Mouse (Mus musculus) MEL (cell line): Measurements from ENCODE around the gene Med13. TPM values are rescaled to one million over a fixed set of nuclear protein-coding genes. Genes with fewer than 3 reads are reported as not detected.

ENCODE experiments used
- DNase-seq: peaks from one replicate; pipeline ENCODE4 v3.0.0; 2011; ENCODE audit warnings: low read depth, low spot score
- H3K27ac ChIP-seq: 2 replicates; pipeline ENCODE4 v1.5.1; 2012; ENCODE audit warnings: low read depth, mild to moderate bottlenecking, control low read depth, low read length, moderate library complexity; ENCODE audit not compliant: control insufficient read depth
- H3K27me3 ChIP-seq, 2 experiments: fragments of 150-350 bp in 1 of 2; sonication (generic) in 1 of 2; 2 replicates each; pipeline ENCODE4 v1.6.1; 2012; ENCODE audit warnings: low read length in 2 of 2, mild to moderate bottlenecking in 2 of 2, improper control_type of control experiment in 1 of 2, moderate library complexity in 1 of 2; ENCODE audit not compliant: insufficient read depth in 2 of 2, control insufficient read depth in 1 of 2
- H3K36me3 ChIP-seq, 2 experiments: 2 replicates each; pipeline ENCODE4 v1.6.1; 2012 to 2014; ENCODE audit warnings: low read length in 2 of 2, improper control_type of control experiment in 1 of 2, inconsistent platforms in 1 of 2, mild to moderate bottlenecking in 1 of 2; ENCODE audit not compliant: insufficient read depth in 2 of 2, control insufficient read depth in 1 of 2
- H3K4me1 ChIP-seq, 2 experiments: fragments of 150-350 bp in 1 of 2; sonication (generic) in 1 of 2; 2 replicates each; pipeline ENCODE4 v1.6.1; 2012; ENCODE audit warnings: low read length in 2 of 2, improper control_type of control experiment in 1 of 2, mild to moderate bottlenecking in 1 of 2; ENCODE audit not compliant: insufficient read depth in 2 of 2, control insufficient read depth in 1 of 2
- H3K4me3 ChIP-seq, 2 experiments: fragments of 150-350 bp in 1 of 2; sonication (generic) in 1 of 2; 2 replicates each; pipeline ENCODE4 v1.5.1; 2012; ENCODE audit warnings: low read depth in 2 of 2, low read length in 2 of 2, mild to moderate bottlenecking in 2 of 2, moderate library complexity in 2 of 2, control low read depth in 1 of 2, improper control_type of control experiment in 1 of 2; ENCODE audit not compliant: control insufficient read depth in 1 of 2, insufficient read depth in 1 of 2
- H3K79me2 ChIP-seq: 2 replicates; pipeline ENCODE4 v1.6.1; 2012; ENCODE audit warnings: mild to moderate bottlenecking, low read length, moderate library complexity; ENCODE audit not compliant: control insufficient read depth, poor library complexity, insufficient read depth
- H3K9ac ChIP-seq: 2 replicates; pipeline ENCODE4 v1.6.1; 2012; ENCODE audit warnings: low read depth, mild to moderate bottlenecking, control low read depth, low read length, moderate library complexity; ENCODE audit not compliant: control insufficient read depth, poor library complexity, severe bottlenecking
- H3K9me3 ChIP-seq: fragments of 150-350 bp; sonication (generic); replicated peaks from 2 replicates; pipeline ENCODE4 v1.6.1; 2012; ENCODE audit warnings: mild to moderate bottlenecking, low read length, improper control_type of control experiment, moderate library complexity; ENCODE audit not compliant: insufficient read depth
- CHD2 ChIP-seq: IDR thresholded peaks from 2 replicates; pipeline ENCODE4 v1.6.1; 2011; ENCODE audit warnings: low read length, improper control_type of control experiment
- CTCF ChIP-seq, 3 experiments: IDR thresholded peaks in 2 of 3; conservative IDR thresholded peaks in 1 of 3; 2 replicates each; pipeline ENCODE4 v1.5.1; 2011 to 2012; ENCODE audit warnings: low read length in 3 of 3, low read depth in 2 of 3, mild to moderate bottlenecking in 2 of 3, improper control_type of control experiment in 1 of 3, inconsistent platforms in 1 of 3, mixed read lengths in 1 of 3, moderate library complexity in 1 of 3; ENCODE audit not compliant: control insufficient read depth in 1 of 3, insufficient read depth in 1 of 3, poor library complexity in 1 of 3, severe bottlenecking in 1 of 3
- E2F4 ChIP-seq: IDR thresholded peaks from 2 replicates; pipeline ENCODE4 v1.6.1; 2011; ENCODE audit warnings: low read depth, low read length, improper control_type of control experiment, borderline replicate concordance
- EP300 ChIP-seq, 2 experiments: IDR thresholded peaks; 2 replicates each; pipeline ENCODE4 v1.6.1; 2011; ENCODE audit warnings: improper control_type of control experiment in 2 of 2, low read length in 2 of 2, low read depth in 1 of 2, mild to moderate bottlenecking in 1 of 2
- ETS1 ChIP-seq: IDR thresholded peaks from 2 replicates; pipeline ENCODE4 v1.6.1; 2012; ENCODE audit warnings: low read depth, mild to moderate bottlenecking, inconsistent platforms, low read length, improper control_type of control experiment, moderate library complexity
- GABPA ChIP-seq: IDR thresholded peaks from 2 replicates; pipeline ENCODE4 v1.6.1; 2012; ENCODE audit warnings: low read depth, mild to moderate bottlenecking, inconsistent platforms, low read length, improper control_type of control experiment, moderate library complexity
- GATA1 ChIP-seq: IDR thresholded peaks from 2 replicates; pipeline ENCODE4 v1.6.1; 2011; ENCODE audit warnings: low read depth, low read length, improper control_type of control experiment
- JUND ChIP-seq: IDR thresholded peaks from 2 replicates; pipeline ENCODE4 v1.6.1; 2011; ENCODE audit warnings: low read depth, mild to moderate bottlenecking, improper control_type of control experiment, low read length
- MAFK ChIP-seq: IDR thresholded peaks from 2 replicates; pipeline ENCODE4 v1.6.1; 2011; ENCODE audit warnings: low read depth, mild to moderate bottlenecking, low read length, improper control_type of control experiment, borderline replicate concordance
- MAZ ChIP-seq: IDR thresholded peaks from 2 replicates; pipeline ENCODE4 v1.6.1; 2012; ENCODE audit warnings: low read depth, mild to moderate bottlenecking, inconsistent platforms, low read length, improper control_type of control experiment
- MYB ChIP-seq: IDR thresholded peaks from 2 replicates; pipeline ENCODE4 v1.6.1; 2011; ENCODE audit warnings: mild to moderate bottlenecking, low read depth, low read length, improper control_type of control experiment
- NELFE ChIP-seq: IDR thresholded peaks from 2 replicates; pipeline ENCODE4 v1.6.1; 2011; ENCODE audit warnings: low read depth, low read length, improper control_type of control experiment
- NRF1 ChIP-seq: IDR thresholded peaks from 2 replicates; pipeline ENCODE4 v1.6.1; 2014; ENCODE audit warnings: low read depth, mild to moderate bottlenecking, inconsistent platforms, low read length, improper control_type of control experiment, moderate library complexity; ENCODE audit not compliant: poor library complexity, insufficient read depth, severe bottlenecking
- POLR2A ChIP-seq, 2 experiments: IDR thresholded peaks; 2 replicates each; pipeline ENCODE4 v1.6.1; 2011 to 2012; ENCODE audit warnings: low read length in 2 of 2, mild to moderate bottlenecking in 2 of 2, control low read depth in 1 of 2, improper control_type of control experiment in 1 of 2, low read depth in 1 of 2, moderate library complexity in 1 of 2; ENCODE audit not compliant: control insufficient read depth in 1 of 2, insufficient read depth in 1 of 2, poor library complexity in 1 of 2
- POLR2AphosphoS2 ChIP-seq: IDR thresholded peaks from 2 replicates; pipeline ENCODE4 v1.6.1; 2011; ENCODE audit warnings: low read length, improper control_type of control experiment
- RAD21 ChIP-seq: IDR thresholded peaks from 2 replicates; pipeline ENCODE4 v1.6.1; 2011; ENCODE audit warnings: mild to moderate bottlenecking, low read depth, low read length, improper control_type of control experiment
- RCOR1 ChIP-seq: IDR thresholded peaks from 2 replicates; pipeline ENCODE4 v1.6.1; 2012; ENCODE audit warnings: low read depth, mild to moderate bottlenecking, inconsistent platforms, low read length, improper control_type of control experiment
- SMC3 ChIP-seq: IDR thresholded peaks from 2 replicates; pipeline ENCODE4 v1.6.1; 2011; ENCODE audit warnings: low read depth, low read length, improper control_type of control experiment
- TAL1 ChIP-seq: IDR thresholded peaks from 2 replicates; pipeline ENCODE4 v1.6.1; 2012; ENCODE audit warnings: mild to moderate bottlenecking, inconsistent platforms, low read length, moderate library complexity, mixed read lengths
- TBP ChIP-seq: IDR thresholded peaks from 2 replicates; pipeline ENCODE4 v1.8.0; 2011; ENCODE audit warnings: low read depth, low read length, improper control_type of control experiment
- TCF12 ChIP-seq: IDR thresholded peaks from 2 replicates; pipeline ENCODE4 v1.6.1; 2014; ENCODE audit warnings: low read depth, mild to moderate bottlenecking, inconsistent platforms, low read length, improper control_type of control experiment, moderate library complexity
- USF2 ChIP-seq, 2 experiments: IDR thresholded peaks; 2 replicates each; pipeline ENCODE4 v1.6.1; 2011 to 2012; ENCODE audit warnings: improper control_type of control experiment in 2 of 2, low read length in 2 of 2, borderline replicate concordance in 1 of 2, inconsistent platforms in 1 of 2, low read depth in 1 of 2, mild to moderate bottlenecking in 1 of 2; ENCODE audit not compliant: insufficient read depth in 1 of 2
- ZC3H11A ChIP-seq: IDR thresholded peaks from 2 replicates; pipeline ENCODE4 v1.6.1; 2012; ENCODE audit warnings: low read depth, mild to moderate bottlenecking, inconsistent platforms, low read length, improper control_type of control experiment
- ZNF384 ChIP-seq: IDR thresholded peaks from 2 replicates; pipeline ENCODE4 v1.6.1; 2012; ENCODE audit warnings: low read depth, mild to moderate bottlenecking, inconsistent platforms, low read length, improper control_type of control experiment
- polyA plus RNA-seq, 2 experiments: library from polyadenylated mRNA; stranded (reverse) in 1 of 2; unstranded in 1 of 2; fragments of >175 nt in 1 of 2; fragments of >200 nt in 1 of 2; gene quantifications; 2 replicates each; pipeline versions ENCODE4 v1.2.1 to v1.2.4; 2012; ENCODE audit warnings: low replicate concordance in 2 of 2, low read depth in 1 of 2; ENCODE audit not compliant: insufficient read length in 2 of 2, insufficient read depth in 1 of 2, missing spikeins in 1 of 2
- total RNA-seq: library from RNA; depleted of rRNA; stranded (reverse); fragments of 300-350 nt; gene quantifications from 2 replicates; pipeline ENCODE4 v1.2.3, GENCODE M21; 2012

The Med13 gene
- total and polyA plus RNA-seq, 3 experiments = 23.3 to 114 (median 26.4) TPM

GRCm38 (mm10) chr11:86285729-86286128, 71.7 kb downstream of the Med13 start:
- Histone ChIP-seq H3K9ac (no peak overlapping the region), H3K27me3 (no peaks in the 10 kb centered on the region), H3K79me2 (0 out of 2 replicates have a peak, but pooled peaks cover 2% of the 10 kb centered on the region), H3K9me3 (no peaks in the 10 kb centered on the region), H3K27ac (no peak overlapping the region), H3K4me3 (no peak overlapping the region), H3K4me1 (no peaks in the 10 kb centered on the region), H3K36me3 (peaks cover 0 to 87% of the 10 kb centered on the region in 2 experiments; a peak in 2 of 4 replicates)
- no peak for TF ChIP-seq CTCF (IDR thresholded peaks at IDR 0.05 in 2 of 3, conservative IDR thresholded peaks at IDR 0.05 in 1 of 3; ENCODE audit: control insufficient read depth in 1 of 3, insufficient read depth in 1 of 3, low read depth in 2 of 3, low read length in 3 of 3, poor library complexity in 1 of 3, severe bottlenecking in 1 of 3)
- TF ChIP-seq SMC3 = no peak
- no peak for TF ChIP-seq USF2 (IDR thresholded peaks at IDR 0.05; ENCODE audit: borderline replicate concordance in 1 of 2, insufficient read depth in 1 of 2, low read depth in 1 of 2, low read length in 2 of 2)
- DNase-seq = no peak

- DNase-seq = no peak
- TF ChIP-seq NELFE (no peak), MAFK (peak; percentile 83)
- Histone ChIP-seq H3K36me3 (peaks cover 2 to 78% of the 10 kb centered on the region in 2 experiments), H3K9ac (no peak overlapping the region), H3K4me3 (no peak overlapping the region), H3K27ac (no peak overlapping the region), H3K9me3 (no peaks in the 10 kb centered on the region), H3K4me1 (no peaks in the 10 kb centered on the region), H3K79me2 (no peaks in the 10 kb centered on the region), H3K27me3 (no peaks in the 10 kb centered on the region)
Observed at GRCm38 (mm10) chr11:86278442-86279102, 78.8 kb downstream of the Med13 start.

GRCm38 (mm10) chr11:86257460-86258076, 99.8 kb downstream of the Med13 start, which contains the start of gene Ints2:
Ints2 (minus strand) TSS chr11:86257575.
- H3K9me3 ChIP-seq = no peaks in the 10 kb centered on the region
- H3K4me1 ChIP-seq = peaks cover 9 to 16% of the 10 kb centered on the region in 2 experiments
- H3K9ac ChIP-seq = peak within 1 kb of the TSS; percentile 85
- peak; percentile 98 for DNase-seq
- H3K79me2 ChIP-seq = peaks cover 15% of the 10 kb centered on the region
- no peaks in the 10 kb centered on the region for H3K27me3 ChIP-seq
- H3K27ac ChIP-seq = peak within 1 kb of the TSS; percentile 76
- H3K4me3 ChIP-seq = peak within 1 kb of the TSS; percentile 62 to 86
- H3K36me3 ChIP-seq = peaks cover 16 to 26% of the 10 kb centered on the region in 2 experiments
- TF ChIP-seq CHD2 (peak; percentile 36; the same call in 1 of the 2 replicates), TAL1 (no peak), ZNF384 (peak; percentile 2; the same call in 1 of the 2 replicates), NRF1 (peak; percentile 99), POLR2AphosphoS2 (peak; percentile 99), GATA1 (peak; percentile 93), ETS1 (no peak; the same call in 1 of the 2 replicates), TBP (peak; percentile 93), JUND (peak; percentile 62; the same call in 1 of the 2 replicates), ZC3H11A (no peak), POLR2A (IDR thresholded peaks at IDR 0.05; ENCODE audit: control insufficient read depth in 1 of 2, insufficient read depth in 1 of 2, low read depth in 1 of 2, low read length in 2 of 2, poor library complexity in 1 of 2) (peak in 1 of 2 experiments; percentile 97; a peak in 3 of 4 replicates), TCF12 (peak; percentile 80), E2F4 (no peak), MAZ (0 out of 2 replicates have a peak, but pooled peaks have one; percentile 71), RAD21 (no peak), EP300 (IDR thresholded peaks at IDR 0.05; ENCODE audit: low read depth in 1 of 2, low read length in 2 of 2) (peak in 1 of 2 experiments; percentile 43; a peak in 1 of 4 replicates), MYB (no peak; the same call in 1 of the 2 replicates), RCOR1 (no peak), GABPA (no peak)
